Mouse (Mus musculus) ES-Bruce4 (cell line): ENCODE results near the gene Arih1. TPM values are rescaled to one million over a fixed set of nuclear protein-coding genes. Genes with fewer than 3 reads are reported as not detected.

Experiments
- H3K27ac ChIP-seq: 2 replicates; pipeline ENCODE4 v1.5.1; 2012; ENCODE audit warnings: low read length, inconsistent platforms; ENCODE audit not compliant: insufficient read depth
- H3K27me3 ChIP-seq: 2 replicates; pipeline ENCODE4 v1.6.1; 2012; ENCODE audit warnings: mild to moderate bottlenecking, low read length, inconsistent platforms; ENCODE audit not compliant: control insufficient read depth, poor library complexity, insufficient read depth, severe bottlenecking
- H3K36me3 ChIP-seq: 2 replicates; pipeline ENCODE4 v1.6.1; 2012; ENCODE audit warnings: inconsistent platforms, mild to moderate bottlenecking, low read length, moderate library complexity; ENCODE audit not compliant: control insufficient read depth, poor library complexity, insufficient read depth, severe bottlenecking
- H3K4me1 ChIP-seq: one replicate; pipeline ENCODE4 v1.8.1; 2011; ENCODE audit warnings: low read length; ENCODE audit not compliant: control insufficient read depth, insufficient read depth
- H3K4me3 ChIP-seq: 2 replicates; pipeline ENCODE4 v1.5.1; 2011; ENCODE audit warnings: low read depth, mild to moderate bottlenecking, low read length
- H3K9ac ChIP-seq: 2 replicates; pipeline ENCODE4 v1.6.1; 2012; ENCODE audit warnings: low read depth, mild to moderate bottlenecking, inconsistent platforms; ENCODE audit not compliant: poor library complexity, severe bottlenecking
- H3K9me3 ChIP-seq: replicated peaks from 2 replicates; pipeline ENCODE4 v1.6.1; 2012; ENCODE audit warnings: mild to moderate bottlenecking, low read length, inconsistent platforms; ENCODE audit not compliant: control insufficient read depth, poor library complexity, insufficient read depth, severe bottlenecking
- CTCF ChIP-seq: IDR thresholded peaks from one replicate; pipeline ENCODE4 v1.8.1; 2011; ENCODE audit warnings: low read depth, low read length
- EP300 ChIP-seq: IDR thresholded peaks from 2 replicates; pipeline ENCODE4 v1.6.1; 2011; ENCODE audit warnings: low read depth, low read length; ENCODE audit not compliant: insufficient read depth
- POLR2A ChIP-seq: IDR thresholded peaks from one replicate; pipeline ENCODE4 v1.8.1; 2011; ENCODE audit warnings: low read length; ENCODE audit not compliant: insufficient read depth
- polyA plus RNA-seq: library from polyadenylated mRNA; stranded (reverse); fragments of >200 nt; gene quantifications from 2 replicates; pipeline ENCODE4 v1.2.4, GENCODE M21; 2011; ENCODE audit warnings: low read depth; ENCODE audit not compliant: missing spikeins, insufficient read depth, insufficient read length

Arih1 gene
- polyA plus RNA-seq = 127 and 152 TPM in 2 replicates

GRCm38 (mm10) chr9:59486549-59487065 lies at the start of gene Arih1:
Arih1 (minus strand) TSS chr9:59486618.
- Histone ChIP-seq H3K36me3 (0 out of 2 replicates have a peak, but pooled peaks cover 2% of the 10 kb centered on the region), H3K4me3 (peak within 1 kb of the TSS; percentile 93), H3K9me3 (no peaks in the 10 kb centered on the region), H3K27me3 (no peaks in the 10 kb centered on the region), H3K27ac (peak within 1 kb of the TSS; percentile 68), H3K4me1 (no peaks in the 10 kb centered on the region), H3K9ac (peak within 1 kb of the TSS; percentile 83)
- TF ChIP-seq POLR2A = peak; percentile 92
- no peak for TF ChIP-seq CTCF

GRCm38 (mm10) chr9:59533889-59534288 lies 47.5 kb upstream of the Arih1 start:
- Histone ChIP-seq H3K9ac (no peak overlapping the region), H3K27me3 (no peaks in the 10 kb centered on the region), H3K4me1 (no peaks in the 10 kb centered on the region), H3K9me3 (no peaks in the 10 kb centered on the region), H3K36me3 (no peaks in the 10 kb centered on the region), H3K27ac (no peak overlapping the region), H3K4me3 (no peak overlapping the region)
- TF ChIP-seq POLR2A (no peak), CTCF (no peak), EP300 (no peak)

DNA sequence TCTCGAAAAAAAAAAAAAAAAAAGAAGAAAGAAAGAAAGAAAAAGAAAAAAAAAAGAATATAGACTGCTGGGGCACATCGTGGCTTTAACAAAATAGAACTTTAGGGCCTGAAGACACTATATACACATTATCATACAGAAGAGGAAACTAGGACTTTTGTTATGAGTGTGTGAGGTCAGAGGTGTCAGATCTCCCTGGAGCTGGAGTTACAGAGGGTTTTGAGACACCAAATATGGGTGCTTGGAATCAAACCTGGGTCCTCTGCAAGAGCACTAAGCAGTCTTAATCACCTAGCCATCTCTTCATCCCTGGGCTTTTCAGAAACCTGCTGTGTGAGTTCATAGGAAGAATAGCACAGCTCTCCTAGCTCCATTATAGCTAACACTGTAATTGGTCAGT lies 47.0 kb upstream of the Arih1 start:
- TF ChIP-seq EP300 (no peak), CTCF (no peak), POLR2A (no peak)
- Histone ChIP-seq H3K4me3 (no peak overlapping the region), H3K36me3 (no peaks in the 10 kb centered on the region), H3K27ac (no peak overlapping the region), H3K9me3 (no peaks in the 10 kb centered on the region), H3K9ac (no peak overlapping the region), H3K4me1 (no peaks in the 10 kb centered on the region), H3K27me3 (no peaks in the 10 kb centered on the region)

- Histone ChIP-seq H3K27ac (peak overlapping the region; percentile 85), H3K4me3 (no peak overlapping the region), H3K27me3 (no peaks in the 10 kb centered on the region), H3K4me1 (no peaks in the 10 kb centered on the region), H3K9me3 (no peaks in the 10 kb centered on the region), H3K9ac (no peak overlapping the region), H3K36me3 (no peaks in the 10 kb centered on the region)
- TF ChIP-seq POLR2A = no peak
- TF ChIP-seq EP300 = peak; percentile 61; the same call in 1 of the 2 replicates
Observed at GRCm38 (mm10) chr9:59531645-59532044, 45.2 kb upstream of the Arih1 start.

GRCm38 (mm10) chr9:59528274-59528673 lies 41.9 kb upstream of the Arih1 start:
- TF ChIP-seq CTCF (no peak), EP300 (no peak), POLR2A (no peak)
- no peaks in the 10 kb centered on the region for H3K27me3 ChIP-seq
- no peak overlapping the region for H3K9ac ChIP-seq
- H3K36me3 ChIP-seq = no peaks in the 10 kb centered on the region
- no peaks in the 10 kb centered on the region for H3K9me3 ChIP-seq
- H3K4me3 ChIP-seq = no peak overlapping the region
- no peak overlapping the region for H3K27ac ChIP-seq
- H3K4me1 ChIP-seq = no peaks in the 10 kb centered on the region

- Histone ChIP-seq H3K27me3 (no peaks in the 10 kb centered on the region), H3K4me3 (no peak overlapping the region), H3K9ac (no peak overlapping the region), H3K9me3 (no peaks in the 10 kb centered on the region), H3K27ac (no peak overlapping the region), H3K4me1 (no peaks in the 10 kb centered on the region), H3K36me3 (no peaks in the 10 kb centered on the region)
- TF ChIP-seq CTCF = no peak
- no peak for TF ChIP-seq EP300
- TF ChIP-seq POLR2A = no peak
Observed at GRCm38 (mm10) chr9:59527580-59527979, 41.2 kb upstream of the Arih1 start.

DNA sequence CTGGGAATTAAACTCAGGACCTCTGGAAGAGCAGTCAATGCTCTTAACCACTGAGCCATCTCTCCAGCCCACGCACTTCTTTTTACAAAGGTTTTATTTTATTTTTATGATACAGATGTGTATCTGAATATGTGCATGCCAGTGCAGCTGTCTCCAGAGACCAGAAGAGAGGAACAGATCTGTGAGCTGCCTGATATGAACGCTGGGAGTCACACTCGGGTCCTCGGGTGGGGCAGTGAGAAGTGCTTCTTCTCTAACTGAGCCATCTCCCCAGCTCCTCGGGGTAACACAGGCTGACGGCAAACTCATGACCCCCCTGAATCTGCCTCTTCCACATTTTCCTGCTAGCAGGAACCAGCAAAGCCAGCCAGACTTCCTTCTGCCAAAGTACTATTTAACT lies 40.3 kb upstream of the Arih1 start:
- TF ChIP-seq EP300 = no peak
- TF ChIP-seq POLR2A = no peak
- TF ChIP-seq CTCF = no peak
- H3K9ac ChIP-seq = no peak overlapping the region
- H3K36me3 ChIP-seq = no peaks in the 10 kb centered on the region
- no peak overlapping the region for H3K27ac ChIP-seq
- no peaks in the 10 kb centered on the region for H3K9me3 ChIP-seq
- H3K4me1 ChIP-seq = no peaks in the 10 kb centered on the region
- no peak overlapping the region for H3K4me3 ChIP-seq
- H3K27me3 ChIP-seq = no peaks in the 10 kb centered on the region
